Mouse (Mus musculus) forebrain, embryonic 14.5 days (tissue): ENCODE measurements around the gene Rabggtb. TPM values are rescaled to one million over a fixed set of nuclear protein-coding genes. Genes with fewer than 3 reads are reported as not detected.

ENCODE experiments used
- ATAC-seq: fragments of 200-750 bp; cut with Nextera tagmentation; 2 replicates; pipeline ENCODE4 v1.8.0; 2017; ENCODE audit warnings: mild to moderate bottlenecking, moderate library complexity
- DNase-seq: peaks from one replicate; pipeline ENCODE4 v3.0.0-alpha.2; 2015; ENCODE audit warnings: low spot score
- H3K27ac ChIP-seq: fragments of 300-500 bp; sonication (generic); 2 replicates; pipeline ENCODE4 v1.5.1; 2014; ENCODE audit warnings: low read depth, mild to moderate bottlenecking, control low read depth, low read length, moderate library complexity
- H3K27me3 ChIP-seq: fragments of 300-500 bp; sonication (generic); replicated peaks from 2 replicates; pipeline ENCODE4 v1.6.1; 2014; ENCODE audit warnings: low read length, control low read depth, mixed read lengths; ENCODE audit not compliant: control insufficient read depth, insufficient read depth
- H3K36me3 ChIP-seq: fragments of 300-500 bp; sonication (generic); 2 replicates; pipeline ENCODE4 v1.6.1; 2014; ENCODE audit warnings: low read length, control low read depth; ENCODE audit not compliant: control insufficient read depth, insufficient read depth
- H3K4me1 ChIP-seq: fragments of 300-500 bp; sonication (generic); 2 replicates; pipeline ENCODE4 v1.6.1; 2014; ENCODE audit warnings: antibody characterized with exemption, low read length, control low read depth; ENCODE audit not compliant: control insufficient read depth, insufficient read depth
- H3K4me2 ChIP-seq: fragments of 300-500 bp; sonication (generic); 2 replicates; pipeline ENCODE4 v1.6.1; 2014; ENCODE audit warnings: mild to moderate bottlenecking, control low read depth, low read length
- H3K4me3 ChIP-seq: fragments of 300-500 bp; sonication (generic); 2 replicates; pipeline ENCODE4 v1.5.1; 2014; ENCODE audit warnings: low read depth, low read length, control low read depth
- H3K9ac ChIP-seq: fragments of 300-500 bp; sonication (generic); 2 replicates; pipeline ENCODE4 v1.6.1; 2014; ENCODE audit warnings: mild to moderate bottlenecking, low read length, control low read depth, moderate library complexity
- H3K9me3 ChIP-seq: fragments of 300-500 bp; sonication (generic); replicated peaks from 2 replicates; pipeline ENCODE4 v1.6.1; 2016; ENCODE audit warnings: low read length, control low read depth, mixed read lengths; ENCODE audit not compliant: control insufficient read depth
- WGBS: fragments of 180-500 bp; shearing (Covaris S2); extraction: QIAGEN DNeasy Blood & Tissue Kit; methylation state at CpG from one replicate; pipeline ENCODE4 v1.1.7; 2014; 5-methylcytosine and 5-hydroxymethylcytosine counted together
- polyA plus RNA-seq: library from polyadenylated mRNA; unstranded; fragments of >200 nt; fragmentation: Nextera tagmentation; extraction: Ambion mirVana; gene quantifications from 2 replicates; pipeline ENCODE4 v1.2.1, GENCODE M21; 2014

The Rabggtb gene
- 49.1 and 55.4 TPM in 2 replicates for polyA plus RNA-seq

DNA sequence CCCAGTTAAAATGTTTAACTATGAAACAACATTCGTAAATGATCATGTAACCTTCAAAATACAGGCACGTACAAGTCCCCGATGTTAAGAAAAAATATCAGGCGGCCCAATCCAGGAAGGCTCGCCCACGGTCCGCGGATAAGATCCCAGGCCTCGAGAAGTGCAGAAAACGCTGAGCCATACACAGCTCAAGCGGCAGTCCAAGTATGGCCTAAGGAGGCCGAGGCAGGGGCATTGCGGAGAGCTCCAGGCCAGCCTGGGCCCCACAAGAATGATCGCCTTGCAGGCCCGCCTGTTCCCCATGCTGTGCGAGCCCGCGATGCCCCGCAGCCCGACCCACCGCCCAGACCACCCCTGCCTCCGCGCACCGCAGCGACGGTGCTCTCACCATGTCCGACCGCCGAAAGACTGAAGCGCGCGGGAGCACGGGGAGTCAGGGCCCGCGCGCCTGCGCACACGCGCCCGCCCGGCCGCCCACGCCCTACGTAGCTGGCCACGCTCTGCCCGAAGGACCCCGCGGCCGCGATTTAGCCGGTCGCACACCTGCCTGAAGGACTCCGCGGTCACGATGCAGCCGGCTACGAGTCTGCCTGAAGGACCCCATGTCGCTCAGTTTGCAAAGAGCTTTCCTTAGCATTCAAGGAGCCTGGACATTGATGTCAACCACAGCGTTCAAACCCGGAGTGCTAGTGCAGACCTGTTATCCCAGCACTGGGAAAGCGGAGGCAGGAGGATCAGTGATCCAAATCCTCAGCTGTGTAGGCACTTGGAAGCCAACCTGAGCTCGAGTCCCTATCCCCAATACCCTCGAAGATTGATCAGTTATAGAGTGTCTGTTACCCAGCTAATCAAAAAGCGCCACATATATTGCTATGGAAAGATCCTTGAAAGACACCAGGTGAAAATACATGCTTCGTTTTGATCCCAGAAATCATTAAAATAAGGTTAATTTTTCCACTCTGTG is at the start of gene Rabggtb:
TSS of gene Rabggtb (minus strand) at position 464 of the 964 bp plus-strand sequence.
- ATAC-seq (peak; percentile 99), DNase-seq (peak; percentile 95)
- Histone ChIP-seq H3K4me2 (peak within 1 kb of the TSS; percentile 79), H3K4me3 (peak within 1 kb of the TSS; percentile 63), H3K9me3 (no peaks in the 10 kb centered on the region), H3K27ac (peak within 1 kb of the TSS; percentile 91), H3K36me3 (peaks cover 36% of the 10 kb centered on the region), H3K4me1 (peaks cover 18% of the 10 kb centered on the region), H3K27me3 (no peaks in the 10 kb centered on the region), H3K9ac (peak within 1 kb of the TSS; percentile 93)
- WGBS, result under 1% methylated on average over 61 of the region's 65 CpGs

- Histone ChIP-seq H3K36me3 (no peaks in the 10 kb centered on the region), H3K4me1 (no peaks in the 10 kb centered on the region), H3K4me2 (no peak overlapping the region), H3K9me3 (no peaks in the 10 kb centered on the region), H3K27me3 (no peaks in the 10 kb centered on the region), H3K4me3 (no peak overlapping the region), H3K27ac (no peak overlapping the region), H3K9ac (no peak overlapping the region)
- 72% methylated on average over 6 of the region's 6 CpGs for WGBS
- DNase-seq (peak; percentile 52), ATAC-seq (no peak)
These were observed 49.0 kb upstream of the Rabggtb start for GRCm38 (mm10) chr3:153961632-153962389.

DNA sequence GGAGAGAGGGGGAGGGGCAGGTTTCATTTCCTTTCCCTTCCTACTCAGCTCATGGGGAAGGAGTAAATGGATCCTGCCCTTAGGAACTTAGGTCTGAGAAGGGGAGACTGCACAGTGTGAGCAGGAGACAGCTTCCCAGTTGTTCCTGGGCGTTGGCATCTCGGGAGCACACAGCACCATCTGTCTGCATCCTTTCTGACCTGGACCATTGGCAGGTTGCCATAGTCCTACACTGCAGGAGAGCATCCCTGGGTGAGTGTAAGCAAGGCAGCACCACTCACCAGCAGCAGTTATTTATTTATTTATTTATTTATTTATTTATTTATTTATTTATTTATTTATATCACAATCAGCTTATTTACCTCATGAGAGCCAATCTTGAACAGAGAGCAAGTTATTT is 48.1 kb upstream of the Rabggtb start:
- Histone ChIP-seq H3K36me3 (no peaks in the 10 kb centered on the region), H3K27ac (no peak overlapping the region), H3K27me3 (no peaks in the 10 kb centered on the region), H3K9me3 (no peaks in the 10 kb centered on the region), H3K4me3 (no peak overlapping the region), H3K9ac (no peak overlapping the region), H3K4me2 (no peak overlapping the region), H3K4me1 (no peaks in the 10 kb centered on the region)
- 38% methylated on average over 2 of the region's 2 CpGs for WGBS
- ATAC-seq, result peak; percentile 9; the same call in 1 of the 2 replicates
- peak; percentile 30 for DNase-seq

DNA sequence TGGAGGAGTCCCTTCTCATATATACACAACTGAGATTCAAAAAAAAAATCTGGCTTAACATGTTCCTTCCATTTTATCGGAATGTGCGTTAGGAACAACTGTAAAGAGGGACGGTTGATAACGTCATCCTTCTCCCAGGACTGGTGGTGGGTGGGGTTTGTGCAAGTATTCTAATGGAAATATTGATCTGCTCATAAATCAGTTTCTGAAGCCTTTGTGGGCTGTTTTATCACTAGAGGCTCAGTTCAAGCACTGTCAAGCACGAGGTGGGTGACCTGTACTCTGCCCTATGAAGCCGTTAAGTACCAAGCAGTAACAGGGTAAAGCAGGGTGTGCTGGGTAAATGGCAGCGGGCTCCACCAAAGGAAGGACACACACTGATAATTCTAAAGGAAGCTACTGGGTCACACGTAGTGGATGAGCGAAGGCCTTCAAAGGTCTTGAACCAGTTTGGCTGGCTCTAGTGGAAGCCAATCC is 47.0 kb upstream of the Rabggtb start:
- DNase-seq (no peak), ATAC-seq (peak; percentile 19)
- 88% methylated on average over 9 of the region's 9 CpGs for WGBS
- Histone ChIP-seq H3K4me3 (no peak overlapping the region), H3K4me2 (no peak overlapping the region), H3K9ac (no peak overlapping the region), H3K36me3 (no peaks in the 10 kb centered on the region), H3K27ac (no peak overlapping the region), H3K27me3 (no peaks in the 10 kb centered on the region), H3K4me1 (no peaks in the 10 kb centered on the region), H3K9me3 (no peaks in the 10 kb centered on the region)

GRCm38 (mm10) chr3:153959035-153959730 is 46.4 kb upstream of the Rabggtb start:
- no peaks in the 10 kb centered on the region for H3K36me3 ChIP-seq
- no peak overlapping the region for H3K9ac ChIP-seq
- 100% methylated on average over 1 of the region's 1 CpGs for WGBS
- peak; percentile 78 for DNase-seq
- no peaks in the 10 kb centered on the region for H3K4me1 ChIP-seq
- ATAC-seq, result peak; percentile 62
- H3K4me2 ChIP-seq, result no peak overlapping the region
- H3K9me3 ChIP-seq, result no peaks in the 10 kb centered on the region
- H3K27ac ChIP-seq, result no peak overlapping the region
- no peak overlapping the region for H3K4me3 ChIP-seq
- no peaks in the 10 kb centered on the region for H3K27me3 ChIP-seq

DNA sequence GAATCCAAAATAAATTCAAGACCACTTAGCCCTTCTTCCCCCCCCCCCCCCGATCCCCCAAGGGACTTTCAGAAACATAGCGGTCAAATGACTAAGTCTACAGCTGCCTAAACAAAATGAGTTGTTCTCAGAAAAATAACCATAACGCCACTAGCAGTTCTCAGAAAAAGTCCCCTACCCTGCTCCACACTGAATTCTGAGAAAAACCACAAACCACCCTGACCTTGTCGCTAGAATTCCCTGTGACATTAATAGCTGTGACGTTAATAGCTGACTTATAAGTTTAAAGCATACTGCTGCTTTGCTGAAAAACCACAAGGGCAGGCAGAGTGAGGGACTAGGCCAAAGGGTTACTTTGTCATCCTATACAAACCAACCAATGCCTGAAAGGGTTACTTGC is 45.1 kb upstream of the Rabggtb start:
- no peak overlapping the region for H3K4me3 ChIP-seq
- no peaks in the 10 kb centered on the region for H3K36me3 ChIP-seq
- DNase-seq (no peak), ATAC-seq (no peak)
- H3K9me3 ChIP-seq, result no peaks in the 10 kb centered on the region
- H3K4me2 ChIP-seq, result no peak overlapping the region
- H3K27ac ChIP-seq, result no peak overlapping the region
- no peaks in the 10 kb centered on the region for H3K27me3 ChIP-seq
- WGBS, result 91% methylated on average over 5 of the region's 5 CpGs
- no peaks in the 10 kb centered on the region for H3K4me1 ChIP-seq
- no peak overlapping the region for H3K9ac ChIP-seq

DNA sequence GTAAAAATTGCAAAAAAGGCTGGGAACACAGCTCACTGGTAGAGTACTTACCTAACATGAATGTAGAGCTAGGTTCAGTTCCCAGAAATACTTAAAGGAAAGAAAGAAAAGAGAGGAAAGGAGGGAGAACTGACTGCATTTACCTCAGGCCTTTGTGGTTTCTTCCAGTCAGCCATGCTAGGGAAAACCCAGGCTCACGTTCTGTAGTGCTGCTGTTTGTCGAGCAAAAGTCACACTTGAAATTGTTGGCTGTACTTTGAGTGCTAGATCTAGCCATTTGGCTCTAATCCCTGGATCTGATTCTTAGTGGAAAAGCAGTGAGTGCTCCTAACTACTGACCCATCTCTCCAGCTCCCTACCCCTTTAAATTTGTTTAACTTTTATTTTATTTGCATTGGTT is 35.4 kb upstream of the Rabggtb start:
- 80% methylated on average over 2 of the region's 2 CpGs for WGBS
- Histone ChIP-seq H3K27me3 (no peaks in the 10 kb centered on the region), H3K9ac (no peak overlapping the region), H3K4me2 (no peak overlapping the region), H3K4me3 (no peak overlapping the region), H3K4me1 (peaks cover 7% of the 10 kb centered on the region), H3K9me3 (no peaks in the 10 kb centered on the region), H3K36me3 (no peaks in the 10 kb centered on the region), H3K27ac (no peak overlapping the region)
- ATAC-seq (no peak), DNase-seq (no peak)

GRCm38 (mm10) chr3:153947271-153947670 is 34.5 kb upstream of the Rabggtb start:
- Histone ChIP-seq H3K4me3 (no peak overlapping the region), H3K27me3 (no peaks in the 10 kb centered on the region), H3K4me1 (peaks cover 12% of the 10 kb centered on the region), H3K9ac (no peak overlapping the region), H3K27ac (no peak overlapping the region), H3K4me2 (no peak overlapping the region), H3K36me3 (no peaks in the 10 kb centered on the region), H3K9me3 (no peaks in the 10 kb centered on the region)
- ATAC-seq (no peak), DNase-seq (no peak)
- WGBS, result 70% methylated on average over 4 of the region's 4 CpGs
